Comparison of ENCODE assay signal across 24 mouse cellular contexts in the genomic region with DNA sequence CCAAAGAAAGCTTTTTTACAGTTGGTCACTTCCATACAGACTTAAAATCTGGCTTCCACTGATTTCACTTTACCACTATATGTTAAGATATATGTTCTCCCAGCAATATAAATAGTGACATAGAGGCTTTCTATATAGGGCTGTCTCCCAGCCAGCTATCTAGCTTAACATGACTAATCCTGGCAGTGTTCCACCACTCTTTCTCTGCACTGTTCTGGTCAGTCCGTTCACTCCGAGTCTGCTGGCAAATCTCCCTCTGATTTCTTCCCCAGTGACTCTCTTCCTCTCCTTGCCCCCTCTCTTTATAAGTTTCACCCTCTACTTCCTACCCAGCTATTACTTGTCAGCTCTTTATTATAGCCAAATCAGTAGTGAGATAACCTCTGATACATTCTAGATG. TPM values are rescaled to one million over a fixed set of nuclear protein-coding genes. Genes with fewer than 3 reads are reported as not detected.
DNase-seq lines count a peak whose midpoint lies in the region; ATAC-seq and TF ChIP-seq lines count a peak whose summit lies in the region.
"Had no signal": no experiment of that assay in that cellular context is flagged by ENCODE, and none has a peak within 500 bp of the region (broad histone marks: within the 10 kb centered on the region; RNA-seq: fewer than 3 reads in every experiment).

No protein-coding gene starts in this region.

- no peaks in the 10 kb centered on the region for H3K36me3 ChIP-seq in limb, embryonic 14.5 days (ENCODE audit: control insufficient read depth, insufficient read depth, low read length)
- peaks cover 10% of the 10 kb centered on the region for H3K36me3 ChIP-seq in limb, embryonic 10.5 days
- H3K36me3 ChIP-seq: midbrain, embryonic 12.5 days; neural tube, embryonic 12.5 days had no signal

- no peaks in the 10 kb centered on the region for H3K9me3 ChIP-seq in limb, embryonic 14.5 days (ENCODE audit: control insufficient read depth, low read length)
- no peaks in the 10 kb centered on the region for H3K9me3 ChIP-seq in limb, embryonic 10.5 days (replicated peaks)
- H3K9me3 ChIP-seq: forebrain, embryonic 10.5 days; midbrain, embryonic 12.5 days; neural tube, embryonic 12.5 days had no signal

- no peaks in the 10 kb centered on the region for H3K4me1 ChIP-seq in limb, embryonic 14.5 days (ENCODE audit: control insufficient read depth, insufficient read depth, low read length)
- H3K4me1 ChIP-seq in limb, embryonic 10.5 days: no peaks in the 10 kb centered on the region
- H3K4me1 ChIP-seq: forebrain, embryonic 10.5 days; midbrain, embryonic 12.5 days; neural tube, embryonic 12.5 days had no signal

- H3K4me2 ChIP-seq in limb, embryonic 14.5 days (replicated peaks; ENCODE audit: low read depth, low read length, severe bottlenecking): no peak overlapping the region
- H3K4me2 ChIP-seq: heart, embryonic 11.5 days; midbrain, embryonic 12.5 days; neural tube, embryonic 12.5 days had no signal

- no peak overlapping the region for H3K27ac ChIP-seq in limb, embryonic 14.5 days (replicated peaks; ENCODE audit: low read depth, low read length)
- no peak overlapping the region for H3K27ac ChIP-seq in limb, embryonic 10.5 days
- H3K27ac ChIP-seq: forebrain, embryonic 10.5 days; midbrain, embryonic 12.5 days; neural tube, embryonic 12.5 days had no signal

- H3K27me3 ChIP-seq in limb, embryonic 14.5 days (ENCODE audit: control insufficient read depth, insufficient read depth, low read length): no peaks in the 10 kb centered on the region
- no peaks in the 10 kb centered on the region for H3K27me3 ChIP-seq in limb, embryonic 10.5 days (ENCODE audit: low read depth, poor library complexity, severe bottlenecking)
- H3K27me3 ChIP-seq: midbrain, embryonic 12.5 days; neural tube, embryonic 12.5 days had no signal

- H3K9ac ChIP-seq in limb, embryonic 14.5 days (ENCODE audit: low read depth, low read length, severe bottlenecking): no peak overlapping the region
- H3K9ac ChIP-seq: forebrain, postnatal 0 days; midbrain, embryonic 12.5 days; neural tube, embryonic 12.5 days had no signal

- 62% methylated on average over 2 of the region's 2 CpGs for WGBS in limb, embryonic 14.5 days
- 88% methylated on average over 2 of the region's 2 CpGs for WGBS in limb, embryonic 10.5 days

- no peak for TF ChIP-seq POLR2A in limb, embryonic 14.5 days (IDR thresholded peaks at IDR 0.05; ENCODE audit: borderline replicate concordance, extremely low read depth, insufficient read depth, insufficient read length)

- DNase-seq in cerebellum, postnatal 14 days: peak; percentile 22 to 24
- DNase-seq in cerebellum, adult 8-10 months: no peak
- DNase-seq in limb, embryonic 14.5 days (ENCODE audit: low spot score): peak; percentile 27
- DNase-seq in limb, embryonic 10.5 days (ENCODE audit: low spot score): no peak
- peak; percentile 3 for DNase-seq in Muller cell, postnatal 12 days (ENCODE audit: inconsistent ontology term)
- DNase-seq in adrenal gland, postnatal 36 days: peak; percentile 9 to 52
- DNase-seq: forebrain, postnatal 0 days; gastrocnemius, postnatal 25 days; heart, postnatal 36 days; kidney, adult 9 months; kidney, postnatal 14 days; left cerebral cortex, postnatal 4 days; lung, postnatal 14 days; right cerebral cortex, postnatal 14 days; spleen, adult 18-20 months had no signal

- ATAC-seq in limb, embryonic 14.5 days (ENCODE audit: low FRiP score, low read depth): no peak
- no peak for ATAC-seq in monocyte, adult 5-6 weeks (replicated peaks; ENCODE audit: insufficient number of reproducible peaks, low FRiP score, low TSS enrichment, poor library complexity, severe bottlenecking)
- ATAC-seq: forebrain, postnatal 0 days; hindbrain, embryonic 16.5 days; intestine, embryonic 16.5 days had no signal

- no peak overlapping the region for H3K4me3 ChIP-seq in limb, embryonic 14.5 days (replicated peaks; ENCODE audit: low read length)
- H3K4me3 ChIP-seq in limb, embryonic 10.5 days: no peak overlapping the region
- H3K4me3 ChIP-seq: forebrain, embryonic 10.5 days; midbrain, embryonic 12.5 days; neural tube, embryonic 12.5 days had no signal

RNA-seq across cellular contexts. Expression of a gene that starts 47.4 kb away (rescaled TPM):
- polyA plus RNA-seq in limb, embryonic 14.5 days (2012; rRNA removed): 0.64 and 0.72 TPM in 2 replicates
- polyA plus RNA-seq in limb, embryonic 14.5 days (2014; fragmentation: Nextera tagmentation; extraction: Ambion mirVana): 0.96 and 1.1 TPM in 2 replicates
- polyA plus RNA-seq in limb, embryonic 10.5 days (2016; fragmentation: Nextera tagmentation; extraction: Ambion mirVana): 0.08 and 0.19 TPM in 2 replicates
- under 1 TPM; 0.30 to 0.33 TPM for total RNA-seq in adrenal gland, postnatal 36 days (2021)
- 0.57 to 0.87 TPM in 2 of 3 replicates, not detected in the other for total RNA-seq in monocyte, adult 5-6 weeks (2017)
- total RNA-seq: liver, adult 2 months had no signal
- polyA plus RNA-seq: intestine, embryonic 16.5 days; liver, adult 2 months; urinary bladder, adult 2 months had no signal

RNA-seq across cellular contexts. Expression of a gene that starts 59.8 kb away (rescaled TPM):
- 4.8 and 6.1 TPM in 2 replicates for polyA plus RNA-seq in limb, embryonic 14.5 days (2012; rRNA removed)
- polyA plus RNA-seq in limb, embryonic 14.5 days (2014; fragmentation: Nextera tagmentation; extraction: Ambion mirVana): 3.0 and 4.1 TPM in 2 replicates
- 12.7 and 17.5 TPM in 2 replicates for polyA plus RNA-seq in limb, embryonic 10.5 days (2016; fragmentation: Nextera tagmentation; extraction: Ambion mirVana)
- 1 to 10 TPM; 5.5 to 8.1 TPM for total RNA-seq in adrenal gland, postnatal 36 days (2021)
- 1.5 to 4.0 TPM (median 3.3 TPM) in 3 replicates for total RNA-seq in monocyte, adult 5-6 weeks (2017)

Comparison
In these comparisons a context has a peak if more than half of its experiments do, and no peak if none do; other contexts are left out.
1. DNase-seq: peak in cerebellum, postnatal 14 days (2 of 2), limb, embryonic 14.5 days (single experiment), Muller cell, postnatal 12 days (single experiment) and adrenal gland, postnatal 36 days (2 of 2); none in cerebellum, adult 8-10 months (single experiment) and limb, embryonic 10.5 days (single experiment).